Mouse (Mus musculus) left cerebral cortex, postnatal 25 days (tissue): ENCODE data around the gene Tshz3. TPM values are rescaled to one million over a fixed set of nuclear protein-coding genes. Genes with fewer than 3 reads are reported as not detected.

Source experiments
- DNase-seq, 2 experiments: peaks; one replicate each; pipeline ENCODE4 v3.0.0; 2022; ENCODE audit warnings: low spot score in 2 of 2, mixed read lengths in 1 of 2
- intact Hi-C: fragments of 180-260 bp; cut with DNase I; formaldehyde crosslinking; loops from one replicate; pipeline ENCODE4 v1.15.1; 2025
- total RNA-seq, 2 experiments: library from RNA; stranded (reverse); gene quantifications; 2 replicates each; pipeline ENCODE4 v1.2.3; 2021

The Tshz3 gene
- total RNA-seq, 2 experiments from 2014 or later: 43.3 to 44.1 TPM

GRCm38 (mm10) chr7:36751480-36751879 is 53.6 kb downstream of the Tshz3 start:
- DNase-seq: no peak

GRCm38 (mm10) chr7:36767501-36768092 is 69.7 kb downstream of the Tshz3 start:
- no peak for DNase-seq
- intact Hi-C loops: no loop called here

More at GRCm38 (mm10) chr7:36751480-36751879, 53.6 kb downstream of the Tshz3 start:
- intact Hi-C loops: no loop called here

GRCm38 (mm10) chr7:36773086-36773485 is 75.2 kb downstream of the Tshz3 start:
- intact Hi-C loops: no loop called here
- DNase-seq: no peak

GRCm38 (mm10) chr7:36776956-36777355 is 79.0 kb downstream of the Tshz3 start:
- intact Hi-C loops: no loop called here
- no peak for DNase-seq

GRCm38 (mm10) chr7:36778456-36778855 is 80.5 kb downstream of the Tshz3 start:
- intact Hi-C loops: no loop called here
- DNase-seq: no peak

- intact Hi-C loops: no loop called here
Observed at GRCm38 (mm10) chr7:36784243-36784773, 86.4 kb downstream of the Tshz3 start.

GRCm38 (mm10) chr7:36786713-36787421 is 88.9 kb downstream of the Tshz3 start:
- no peak for DNase-seq
- intact Hi-C loops: no loop called here

More at GRCm38 (mm10) chr7:36784243-36784773, 86.4 kb downstream of the Tshz3 start:
- DNase-seq: no peak

GRCm38 (mm10) chr7:36796392-36797187 is 98.7 kb downstream of the Tshz3 start:
- no peak for DNase-seq
- intact Hi-C loops: no loop called here
